Mouse (Mus musculus): ENCODE data around the gene Mttp.
A peak's percentile ranks its signal among the peaks of the same experiment; 100 is the strongest.

GRCm38 (mm10) chr3:138041591-138042301 is 103.0 kb downstream of the Mttp start:
- TF ChIP-seq CTCF (conservative IDR thresholded peaks at IDR 0.05; ENCODE audit: low read length) (no peak), POU5F1 (IDR thresholded peaks at IDR 0.05; ENCODE audit: borderline replicate concordance, low read length) (peak; percentile 56; the same call in 1 of the 2 replicates)
